In the genomic region with DNA sequence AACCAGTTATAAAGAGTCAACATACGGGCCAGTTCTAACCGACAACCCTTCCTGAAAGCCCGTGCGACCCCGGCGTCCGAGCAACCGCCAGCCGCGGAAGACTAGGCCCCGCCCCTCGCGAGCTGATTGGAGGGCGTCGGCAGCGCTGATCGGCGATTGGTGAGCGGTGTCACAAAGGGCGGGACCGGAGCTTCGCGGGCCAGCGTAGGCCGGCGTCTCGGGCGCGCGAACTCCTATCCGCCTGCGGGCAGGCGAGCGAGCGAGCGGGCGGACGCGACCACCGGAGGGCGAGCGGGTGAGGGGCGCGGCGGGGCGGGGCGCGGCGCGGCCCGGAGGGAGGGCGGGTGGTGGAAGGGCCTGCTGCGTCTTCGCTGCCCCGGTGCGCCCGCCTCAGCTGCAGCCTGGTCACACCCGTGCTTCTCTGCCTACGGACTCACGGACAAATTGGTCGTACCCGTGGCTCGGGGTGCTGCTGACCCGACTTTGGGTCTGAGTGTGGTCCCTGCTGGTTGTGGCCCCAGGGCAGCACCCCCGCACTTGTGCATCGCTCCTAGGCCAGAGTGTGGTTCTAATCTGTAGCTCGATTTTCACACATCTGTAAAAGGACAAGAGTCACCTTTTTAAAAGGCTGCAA, we compare ENCODE assay signal across 8 mouse cellular contexts. TPM values are rescaled to one million over a fixed set of nuclear protein-coding genes. Genes with fewer than 3 reads are reported as not detected.
DNase-seq lines count a peak whose midpoint lies in the region; ATAC-seq and TF ChIP-seq lines count a peak whose summit lies in the region.

A gene (plus strand): TSS at position 205 of the 634 bp plus-strand sequence.

- peak; percentile 96 for ATAC-seq in heart, embryonic 15.5 days (replicated peaks; ENCODE audit: insufficient number of reproducible peaks, insufficient read depth, low FRiP score, low read depth)
- ATAC-seq in liver, embryonic 14.5 days (ENCODE audit: insufficient read depth): peak; percentile 96
- peak; percentile 96 for ATAC-seq in neural tube, embryonic 11.5 days (ENCODE audit: insufficient read depth, low FRiP score, low TSS enrichment)
- peak; percentile 97 for ATAC-seq in stomach, postnatal 0 days (ENCODE audit: low FRiP score, low TSS enrichment)

- peak within 1 kb of the TSS; percentile 68 for H3K4me3 ChIP-seq in brown adipose tissue, adult 24 weeks (ENCODE audit: insufficient read depth, low read depth, low read length)
- peak within 1 kb of the TSS; percentile 73 for H3K4me3 ChIP-seq in heart, embryonic 15.5 days
- H3K4me3 ChIP-seq in liver, embryonic 14.5 days (ENCODE audit: insufficient read depth in 1 of 2, low read depth in 2 of 2, low read length in 2 of 2): peak within 1 kb of the TSS; percentile 74 to 91
- peak within 1 kb of the TSS; percentile 60 for H3K4me3 ChIP-seq in neural tube, embryonic 11.5 days (ENCODE audit: low read depth, low read length)
- peak within 1 kb of the TSS; percentile 59 for H3K4me3 ChIP-seq in stomach, postnatal 0 days (ENCODE audit: low read depth, low read length)

- WGBS in heart, embryonic 15.5 days: under 1% methylated on average over 61 of the region's 67 CpGs
- WGBS in liver, embryonic 14.5 days (ENCODE audit: insufficient replicate concordance): under 1% methylated on average over 65 of the region's 67 CpGs
- under 1% methylated on average over 59 of the region's 67 CpGs for WGBS in neural tube, embryonic 11.5 days
- under 1% methylated on average over 64 of the region's 67 CpGs for WGBS in stomach, postnatal 0 days

- H3K27me3 ChIP-seq in heart, embryonic 15.5 days: no peaks in the 10 kb centered on the region
- H3K27me3 ChIP-seq in liver, embryonic 14.5 days (ENCODE audit: control insufficient read depth, insufficient read depth, low read length): no peaks in the 10 kb centered on the region
- H3K27me3 ChIP-seq in neural tube, embryonic 11.5 days (ENCODE audit: control insufficient read depth, insufficient read depth, low read length): no peaks in the 10 kb centered on the region
- no peaks in the 10 kb centered on the region for H3K27me3 ChIP-seq in stomach, postnatal 0 days (ENCODE audit: control insufficient read depth, insufficient read depth, low read length)

- H3K9me3 ChIP-seq in heart, embryonic 15.5 days (replicated peaks): no peaks in the 10 kb centered on the region
- H3K9me3 ChIP-seq in liver, embryonic 14.5 days (ENCODE audit: control insufficient read depth, low read length): no peaks in the 10 kb centered on the region
- H3K9me3 ChIP-seq in neural tube, embryonic 11.5 days (ENCODE audit: control insufficient read depth, low read length): no peaks in the 10 kb centered on the region
- no peaks in the 10 kb centered on the region for H3K9me3 ChIP-seq in stomach, postnatal 0 days (ENCODE audit: control insufficient read depth, low read length)

- peak within 1 kb of the TSS; percentile 80 for H3K9ac ChIP-seq in heart, embryonic 15.5 days
- H3K9ac ChIP-seq in liver, embryonic 14.5 days (replicated peaks): peak within 1 kb of the TSS; percentile 90
- peak within 1 kb of the TSS; percentile 73 for H3K9ac ChIP-seq in neural tube, embryonic 11.5 days (ENCODE audit: low read length)
- H3K9ac ChIP-seq in stomach, postnatal 0 days (ENCODE audit: low read length): peak within 1 kb of the TSS; percentile 71

- no peak within 1 kb of the TSS for H3K27ac ChIP-seq in brown adipose tissue, adult 24 weeks (replicated peaks; ENCODE audit: low read depth, low read length)
- H3K27ac ChIP-seq in heart, embryonic 15.5 days: no peak within 1 kb of the TSS
- peak within 1 kb of the TSS; percentile 77 for H3K27ac ChIP-seq in liver, embryonic 14.5 days
- H3K27ac ChIP-seq in neural tube, embryonic 11.5 days (ENCODE audit: low read depth, low read length): peak within 1 kb of the TSS; percentile 60; the same call in 1 of the 2 replicates
- H3K27ac ChIP-seq in stomach, postnatal 0 days (replicated peaks): no peak within 1 kb of the TSS; the same call in 1 of the 2 replicates

- peaks cover 5% of the 10 kb centered on the region for H3K36me3 ChIP-seq in heart, embryonic 15.5 days
- H3K36me3 ChIP-seq in liver, embryonic 14.5 days (replicated peaks; ENCODE audit: control insufficient read depth, insufficient read depth, low read depth): no peaks in the 10 kb centered on the region; the same call in 1 of the 2 replicates
- no peaks in the 10 kb centered on the region for H3K36me3 ChIP-seq in neural tube, embryonic 11.5 days (ENCODE audit: control insufficient read depth, insufficient read depth, low read length)
- peaks cover 2% of the 10 kb centered on the region; the same call in 1 of the 2 replicates for H3K36me3 ChIP-seq in stomach, postnatal 0 days (ENCODE audit: control insufficient read depth, insufficient read depth, low read length)

- peak within 1 kb of the TSS; percentile 84 for H3K4me2 ChIP-seq in heart, embryonic 15.5 days
- H3K4me2 ChIP-seq in liver, embryonic 14.5 days (ENCODE audit: low read depth): peak within 1 kb of the TSS; percentile 93
- peak within 1 kb of the TSS; percentile 62 for H3K4me2 ChIP-seq in neural tube, embryonic 11.5 days (ENCODE audit: low read depth)
- peak within 1 kb of the TSS; percentile 87 for H3K4me2 ChIP-seq in stomach, postnatal 0 days (replicated peaks; ENCODE audit: low read depth)

- no peak; the same call in 1 of the 2 replicates for TF ChIP-seq EP300 in liver, embryonic 14.5 days (IDR thresholded peaks at IDR 0.05; ENCODE audit: low read depth)
- no peak for TF ChIP-seq EP300 in stomach, postnatal 0 days (optimal IDR thresholded peaks at IDR 0.05)

- no peaks in the 10 kb centered on the region for H3K4me1 ChIP-seq in brown adipose tissue, adult 24 weeks (ENCODE audit: control insufficient read depth, insufficient read depth, insufficient read length, low read length)
- H3K4me1 ChIP-seq in heart, embryonic 15.5 days (replicated peaks): peaks cover 6% of the 10 kb centered on the region
- peaks cover 18 to 20% of the 10 kb centered on the region in 2 experiments for H3K4me1 ChIP-seq in liver, embryonic 14.5 days (replicated peaks; ENCODE audit: control insufficient read depth in 2 of 2, insufficient read depth in 2 of 2, low read length in 1 of 2)
- peaks cover 8% of the 10 kb centered on the region for H3K4me1 ChIP-seq in neural tube, embryonic 11.5 days (ENCODE audit: control insufficient read depth, insufficient read depth, low read length)
- no peaks in the 10 kb centered on the region for H3K4me1 ChIP-seq in stomach, postnatal 0 days (replicated peaks; ENCODE audit: control insufficient read depth, insufficient read depth)

- peak; percentile 93 for DNase-seq in CD4-positive, CD25-positive, alpha-beta regulatory T cell, adult 2 months (ENCODE audit: low read depth, low spot score)
- peak; percentile 42 for DNase-seq in fibroblast of lung, adult 2 months (ENCODE audit: low read depth)
- DNase-seq in kidney, postnatal 25 days: peak; percentile 92 to 95
- peak; percentile 79 to 84 (median 81) for DNase-seq in liver, embryonic 14.5 days (ENCODE audit: low read depth in 3 of 3, low spot score in 3 of 3)
- peak; percentile 96 for DNase-seq in neural tube, embryonic 11.5 days (ENCODE audit: low spot score)
- DNase-seq in stomach, postnatal 0 days (ENCODE audit: low spot score): peak; percentile 93

- TF ChIP-seq CTCF in liver, embryonic 14.5 days (IDR thresholded peaks at IDR 0.05; ENCODE audit: low read depth): no peak
- 0 out of 2 replicates have a peak, but pooled peaks have one; percentile 1 for TF ChIP-seq CTCF in stomach, postnatal 0 days (IDR thresholded peaks at IDR 0.05; ENCODE audit: low read depth)

RNA-seq across cellular contexts. Expression of the gene that starts here (rescaled TPM):
- not detected in 2 replicates for polyA plus RNA-seq in brown adipose tissue, adult 24 weeks (2012; ENCODE audit: insufficient read depth, insufficient read length, missing spikeins)
- polyA plus RNA-seq in heart, embryonic 15.5 days (2015; fragmentation: Nextera tagmentation; extraction: Ambion mirVana): 2.8 and 3.0 TPM in 2 replicates
- 2.3 and 3.2 TPM in 2 replicates for polyA plus RNA-seq in liver, embryonic 14.5 days (2012; rRNA removed)
- 4.4 and 6.3 TPM in 2 replicates for polyA plus RNA-seq in liver, embryonic 14.5 days (2014; fragmentation: Nextera tagmentation; extraction: Ambion mirVana)
- 5.4 and 7.1 TPM in 2 replicates for polyA plus RNA-seq in neural tube, embryonic 11.5 days (2014; fragmentation: Nextera tagmentation; extraction: Ambion mirVana)
- 2.1 and 2.8 TPM in 2 replicates for polyA plus RNA-seq in stomach, postnatal 0 days (2015; fragmentation: Nextera tagmentation; extraction: Ambion mirVana)

Comparison
In these comparisons a context has a peak if more than half of its experiments do, and no peak if none do; other contexts are left out.
1. DNase-seq: peak in every context shown above with its lines; median percentile 96 in neural tube, embryonic 11.5 days; 94 in kidney, postnatal 25 days; 93 in CD4-positive, CD25-positive, alpha-beta regulatory T cell, adult 2 months; 93 in stomach, postnatal 0 days; 81 in liver, embryonic 14.5 days; 42 in fibroblast of lung, adult 2 months.
2. H3K27ac ChIP-seq: peak in liver, embryonic 14.5 days (single experiment) and neural tube, embryonic 11.5 days (single experiment); none in brown adipose tissue, adult 24 weeks (single experiment), heart, embryonic 15.5 days (single experiment) and stomach, postnatal 0 days (single experiment).
3. Peak in every context shown above with its lines, with median percentiles within 50 percentile points of each other: H3K4me3 ChIP-seq, ATAC-seq, H3K4me2 ChIP-seq and H3K9ac ChIP-seq.